Mouse (Mus musculus): ENCODE measurements around the gene Ddc.

GRCm38 (mm10) chr11:11840746-11841145 is 57.2 kb downstream of the Ddc start:
- TF ChIP-seq CTCF (IDR thresholded peaks at IDR 0.05; ENCODE audit: low read depth) (no peak), EP300 (IDR thresholded peaks at IDR 0.05; ENCODE audit: low read depth) (no peak)
